Mouse (Mus musculus): Measurements from ENCODE around the gene Car12.
"Not testable (repeated sequence)": the region's sequence is repeated elsewhere in the genome, so short reads cannot be mapped to it uniquely, and the experiment has no call there.

The Car12 gene

DNA sequence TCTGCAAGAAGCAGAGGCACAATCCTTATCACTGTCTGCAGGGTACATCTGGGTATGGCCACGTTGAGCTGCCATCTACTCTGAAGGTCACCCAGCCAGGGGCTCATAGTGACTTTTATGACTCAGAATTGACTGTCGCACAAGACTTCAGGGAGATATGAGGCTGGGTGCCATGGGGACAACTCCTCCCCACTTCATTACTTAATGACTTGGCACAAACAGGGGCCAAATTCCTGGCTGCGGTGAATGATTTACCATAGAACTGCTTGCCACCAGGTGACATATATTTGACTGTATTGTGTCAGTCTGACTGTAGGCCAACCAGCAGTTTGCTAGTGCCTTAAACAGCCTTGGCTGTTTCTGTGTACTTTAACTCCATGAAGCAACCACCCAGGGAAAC is 55.8 kb downstream of the Car12 start:
- DNase-seq (ENCODE audit: low read depth, low spot score) = no peak

DNA sequence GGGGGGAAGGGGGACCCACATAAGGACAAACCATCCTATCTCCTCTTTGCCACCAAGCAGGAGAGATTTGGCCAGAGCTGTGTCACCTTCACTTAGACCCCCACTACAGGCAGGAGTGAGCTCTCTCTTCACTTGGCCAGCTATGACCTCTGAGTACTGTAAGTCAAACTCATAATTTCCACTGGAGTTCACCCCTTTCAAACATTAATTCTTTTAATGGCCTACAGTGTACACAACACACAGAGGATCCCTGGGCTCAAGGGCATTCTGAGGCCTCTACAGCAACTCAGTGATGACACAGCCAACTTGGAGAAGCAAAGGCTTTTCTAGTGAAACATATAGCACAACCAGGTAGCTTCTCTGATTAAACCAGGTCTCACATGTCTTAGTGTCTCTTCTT is 57.2 kb downstream of the Car12 start:
- no peak for DNase-seq (ENCODE audit: low read depth, low spot score)

DNA sequence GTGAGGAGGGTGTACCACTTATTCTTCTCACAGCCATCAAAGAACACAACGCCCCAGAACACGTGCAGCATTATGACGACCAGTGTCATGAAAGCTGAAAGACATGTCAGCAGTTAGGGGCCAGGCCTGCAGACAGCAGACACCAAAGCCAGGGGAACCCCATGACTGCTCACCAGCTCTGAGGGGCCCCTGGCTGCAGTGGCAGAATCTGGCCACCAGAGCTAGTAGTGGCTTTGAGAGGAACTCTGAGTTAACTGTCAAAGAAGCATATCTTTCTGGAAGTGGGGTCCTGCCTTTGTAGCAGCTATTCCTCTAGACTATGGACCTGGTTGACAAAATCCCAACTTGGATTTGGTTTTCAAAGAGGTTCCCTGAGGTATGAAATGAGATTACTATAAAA is 71.1 kb downstream of the Car12 start:
- DNase-seq (ENCODE audit: low read depth, low spot score) = peak; percentile 38

DNA sequence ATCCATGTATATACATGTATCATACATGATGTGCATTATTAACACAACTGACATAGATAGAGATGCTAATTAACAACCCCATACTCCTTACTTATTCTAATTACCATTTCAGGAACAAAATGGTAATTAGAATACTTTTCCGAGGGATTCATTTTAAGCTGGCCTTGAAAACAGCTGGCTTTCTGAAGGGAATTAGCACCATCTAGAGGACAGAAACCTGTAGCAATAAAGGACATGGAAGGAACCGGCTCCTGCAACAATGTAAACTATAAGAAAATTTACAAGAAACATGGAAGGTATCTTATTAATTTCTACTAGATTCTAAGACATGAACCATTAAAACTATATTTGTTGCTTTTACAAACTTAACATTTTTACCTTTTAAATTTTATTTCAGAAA is 74.3 kb downstream of the Car12 start:
- DNase-seq (ENCODE audit: low read depth, low spot score) = peak; percentile 61

DNA sequence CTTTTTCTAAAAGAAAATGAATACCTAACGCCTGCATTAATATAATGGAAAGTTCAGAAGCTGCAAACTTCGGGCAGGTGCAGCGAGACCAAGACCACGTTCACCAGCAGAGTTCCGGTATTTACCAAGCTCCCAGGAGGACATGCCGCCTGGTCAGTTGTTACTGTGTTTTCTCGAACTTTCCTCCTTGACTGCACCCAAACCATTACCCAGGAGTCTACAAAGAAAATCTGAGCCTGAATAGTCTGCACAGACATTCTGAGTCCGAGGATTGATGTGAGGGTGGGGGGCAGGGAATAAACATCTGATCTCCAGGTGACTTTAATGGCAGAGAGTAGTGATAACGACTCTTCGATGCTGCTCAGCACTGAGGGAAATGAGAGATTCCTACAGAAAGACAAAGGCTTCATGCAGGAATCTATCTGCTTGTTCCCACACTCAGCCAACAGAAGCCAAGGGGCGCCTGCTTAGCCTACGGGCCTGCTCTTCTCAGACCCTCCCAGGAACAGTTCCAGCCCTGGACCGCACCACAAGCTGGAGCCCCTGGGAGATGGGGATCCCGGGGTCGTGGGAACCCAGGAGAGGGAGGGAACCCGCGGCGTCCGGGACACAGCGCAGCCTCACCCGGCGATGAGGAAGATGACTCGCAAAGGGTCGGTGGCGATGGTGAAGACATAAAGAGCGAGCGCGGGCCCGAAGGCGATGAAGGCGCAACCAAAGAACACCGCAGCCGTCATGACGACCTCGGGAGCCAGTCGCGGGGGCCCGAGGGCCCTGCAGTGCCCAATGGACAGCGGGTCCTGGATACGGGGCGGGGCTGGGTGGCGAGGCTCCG is 81.4 kb downstream of the Car12 start:
- no peak for DNase-seq (ENCODE audit: low read depth, low spot score)

DNA sequence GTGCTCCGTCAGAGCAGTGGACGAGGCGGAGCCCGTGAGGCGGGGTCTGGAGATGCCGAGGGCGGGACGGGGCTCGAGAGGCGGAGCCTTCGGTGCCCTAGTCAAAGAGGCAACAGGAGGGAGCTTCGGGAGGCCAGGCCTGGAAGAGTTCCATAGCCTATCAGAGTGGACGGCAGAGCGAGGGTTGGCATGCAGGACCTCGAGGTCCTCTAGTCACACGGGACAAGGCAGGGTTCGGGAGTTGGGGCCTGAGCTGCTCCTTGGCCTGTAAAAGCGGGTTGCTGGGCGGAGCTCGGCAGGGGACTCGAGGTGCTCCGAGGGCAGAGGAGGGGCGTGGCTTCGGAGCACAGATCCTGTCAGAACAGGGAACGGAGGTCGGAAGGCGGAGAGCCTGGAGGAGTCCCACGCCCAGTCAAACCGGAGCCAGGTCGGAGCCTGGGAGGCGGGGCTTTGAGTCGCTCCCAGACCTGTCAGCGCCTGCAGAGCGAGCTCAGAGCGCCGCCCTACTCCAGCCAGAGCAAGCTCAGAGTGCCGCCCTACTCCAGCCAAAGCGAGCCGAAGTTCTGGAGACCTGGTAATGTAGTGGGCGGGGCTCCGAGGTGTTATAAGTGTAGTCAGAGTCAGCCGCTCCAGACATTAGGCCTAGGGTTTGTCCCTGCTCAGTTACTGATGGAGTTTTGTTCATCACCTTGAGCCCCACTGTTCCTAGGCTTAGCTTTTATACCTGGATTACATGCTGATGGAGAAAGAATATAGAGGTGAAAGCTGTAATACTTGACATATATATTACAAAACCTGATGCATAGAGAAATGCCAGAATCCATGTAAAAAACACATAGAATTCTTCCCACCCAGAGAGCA is 82.2 kb downstream of the Car12 start, which contains the start of gene Aph1b:
Aph1b (minus strand) TSS at position 27 of the 861 bp plus-strand sequence.
- peak; percentile 99 for DNase-seq (ENCODE audit: low read depth, low spot score)

DNA sequence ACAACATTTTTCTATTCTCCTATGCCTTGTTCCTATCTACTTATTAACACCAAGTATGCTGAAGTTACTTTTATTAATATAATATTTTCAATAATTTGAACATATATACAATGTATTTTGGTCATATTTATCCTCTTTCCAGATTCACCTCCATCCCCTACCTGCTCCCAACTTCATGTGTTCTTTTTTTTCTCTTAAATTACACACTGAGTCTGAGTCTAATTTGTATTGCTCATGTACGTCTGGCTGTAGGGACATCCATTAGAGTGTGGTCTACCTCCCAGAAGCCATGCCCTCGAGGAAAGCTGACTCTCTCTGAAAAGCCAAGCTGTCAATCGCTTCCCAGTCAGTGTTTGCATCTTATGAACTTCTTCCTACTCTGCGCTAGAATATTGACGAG is 83.3 kb downstream of the Car12 start, which contains the start of gene Gm10647:
Gm10647 (plus strand) TSS at position 301 of the 400 bp plus-strand sequence.
- no peak for DNase-seq (ENCODE audit: low read depth, low spot score)

DNA sequence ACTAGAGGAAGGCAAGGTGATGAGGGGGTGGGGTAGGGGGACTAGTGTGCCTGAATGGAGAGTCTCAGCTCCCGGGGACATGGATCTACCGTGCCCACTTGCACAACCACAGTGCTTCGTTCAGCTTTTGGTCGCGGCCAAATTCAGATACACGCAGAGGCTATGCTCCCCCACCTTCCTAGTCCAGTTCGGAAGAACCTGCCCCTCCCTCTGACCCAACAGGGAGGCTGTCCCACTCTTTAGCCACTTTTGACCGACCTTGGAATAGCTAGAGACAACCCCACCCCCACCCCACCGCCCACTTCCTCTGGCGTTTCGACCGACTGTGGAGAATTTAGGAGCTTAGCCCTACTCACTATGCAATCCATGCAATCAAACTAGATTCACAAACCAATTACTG is 88.5 kb downstream of the Car12 start:
- DNase-seq (ENCODE audit: low read depth, low spot score) = no peak

DNA sequence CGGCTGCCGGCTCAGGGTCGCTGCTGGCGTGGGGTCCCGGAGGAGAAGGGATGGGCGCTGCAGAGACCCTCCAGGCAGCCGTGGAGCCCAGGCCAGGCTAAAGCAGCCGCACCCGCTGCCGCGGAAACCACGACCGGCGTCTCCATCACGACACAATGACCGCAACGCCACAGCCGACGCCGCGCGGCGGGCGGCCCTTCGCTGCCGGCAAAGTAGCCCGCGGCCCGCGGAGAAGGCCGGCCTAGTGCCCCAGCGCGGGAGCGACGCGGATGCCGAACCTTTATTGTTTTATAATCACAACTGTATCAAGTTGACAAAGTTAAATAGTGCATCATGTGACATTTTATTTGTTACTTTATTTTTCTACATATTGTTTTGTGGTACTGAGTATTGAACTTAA is 92.5 kb downstream of the Car12 start:
- DNase-seq (ENCODE audit: low read depth, low spot score) = not testable (repeated sequence)

DNA sequence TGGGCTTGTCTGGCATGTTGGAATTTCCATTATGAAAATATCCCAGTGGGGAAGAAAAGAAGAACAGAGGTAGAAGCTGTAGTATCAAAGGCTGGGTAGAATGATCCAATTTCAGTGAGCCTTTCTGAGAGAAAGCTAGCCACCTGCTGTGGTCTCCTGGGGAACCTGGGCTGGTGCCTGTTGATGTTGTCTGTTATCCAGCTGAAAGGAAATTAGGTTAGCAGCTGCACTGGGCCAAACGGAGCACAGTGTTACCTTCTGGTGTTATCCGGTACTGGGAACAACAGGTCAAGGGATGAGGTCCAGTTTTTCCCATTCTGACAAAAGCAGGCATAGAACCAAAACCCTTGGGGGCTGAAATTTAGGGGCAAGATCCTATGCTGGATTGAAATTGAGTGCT is 99.9 kb downstream of the Car12 start:
- no peak for DNase-seq (ENCODE audit: low read depth, low spot score)

Data from A20 (cell line).